Mouse (Mus musculus): ENCODE data around the gene Carnmt1. TPM values are rescaled to one million over a fixed set of nuclear protein-coding genes. Genes with fewer than 3 reads are reported as not detected.

Gene Carnmt1
- 8.2 and 10.7 TPM in 2 replicates for total RNA-seq (2014; rRNA removed)
- 9.8 and 11.5 TPM in 2 replicates for polyA plus RNA-seq (2015; fragmentation: Nextera tagmentation; extraction: Ambion mirVana)

GRCm38 (mm10) chr19:18670608-18671007 is at the start of gene Carnmt1:
Gene Carnmt1, plus strand, starts transcription at chr19:18670764.
- peaks cover 20% of the 10 kb centered on the region for H3K4me1 ChIP-seq (ENCODE audit: insufficient read depth, low read length)
- peak within 1 kb of the TSS; percentile 71 for H3K4me3 ChIP-seq (ENCODE audit: low read depth, low read length)
- peak; percentile 99 for DNase-seq (ENCODE audit: low spot score)
- H3K27ac ChIP-seq (ENCODE audit: low read depth, low read length) = peak within 1 kb of the TSS; percentile 72
- ATAC-seq (ENCODE audit: low FRiP score) = peak; percentile 99
- no peaks in the 10 kb centered on the region for H3K9me3 ChIP-seq (ENCODE audit: low read length)
- H3K27me3 ChIP-seq (ENCODE audit: insufficient read depth, low read length) = no peaks in the 10 kb centered on the region
- H3K9ac ChIP-seq (replicated peaks; ENCODE audit: low read length, poor library complexity, severe bottlenecking) = peak within 1 kb of the TSS; percentile 68
- under 1% methylated on average over 49 of the region's 58 CpGs for WGBS
- H3K36me3 ChIP-seq (ENCODE audit: insufficient read depth, low read length) = no peaks in the 10 kb centered on the region
- no peak for TF ChIP-seq CTCF (IDR thresholded peaks at IDR 0.05)
- peak within 1 kb of the TSS; percentile 73 for H3K4me2 ChIP-seq (ENCODE audit: low read depth, low read length, poor library complexity, severe bottlenecking)

- no peak overlapping the region for H3K4me2 ChIP-seq (ENCODE audit: low read depth, low read length, poor library complexity, severe bottlenecking)
- H3K27me3 ChIP-seq (ENCODE audit: insufficient read depth, low read length) = no peaks in the 10 kb centered on the region
- 91% methylated on average over 2 of the region's 2 CpGs for whole genome bisulfite sequencing
- H3K9ac ChIP-seq (replicated peaks; ENCODE audit: low read length, poor library complexity, severe bottlenecking) = no peak overlapping the region
- DNase-seq (ENCODE audit: low spot score) (no peak), ATAC-seq (ENCODE audit: low FRiP score) (no peak)
- H3K4me3 ChIP-seq (ENCODE audit: low read depth, low read length) = no peak overlapping the region
- no peaks in the 10 kb centered on the region for H3K4me1 ChIP-seq (ENCODE audit: insufficient read depth, low read length)
- H3K9me3 ChIP-seq (ENCODE audit: low read length) = no peaks in the 10 kb centered on the region
- no peak overlapping the region for H3K27ac ChIP-seq (ENCODE audit: low read depth, low read length)
- no peaks in the 10 kb centered on the region for H3K36me3 ChIP-seq (ENCODE audit: insufficient read depth, low read length)
- no peak for TF ChIP-seq CTCF (IDR thresholded peaks at IDR 0.05)
These were observed 46.7 kb upstream of the Carnmt1 start for GRCm38 (mm10) chr19:18623894-18624293.

- H3K4me3 ChIP-seq (ENCODE audit: low read depth, low read length) = no peak overlapping the region
- no peak overlapping the region for H3K27ac ChIP-seq (ENCODE audit: low read depth, low read length)
These were observed 41.0 kb upstream of the Carnmt1 start for GRCm38 (mm10) chr19:18629589-18629988.

GRCm38 (mm10) chr19:18630221-18631119 is 40.1 kb upstream of the Carnmt1 start:
- H3K4me1 ChIP-seq (ENCODE audit: insufficient read depth, low read length) = no peaks in the 10 kb centered on the region
- no peak for TF ChIP-seq CTCF (IDR thresholded peaks at IDR 0.05)
- no peaks in the 10 kb centered on the region; the same call in 1 of the 2 replicates for H3K27me3 ChIP-seq (ENCODE audit: insufficient read depth, low read length)
- ATAC-seq (ENCODE audit: low FRiP score) (no peak), DNase-seq (ENCODE audit: low spot score) (no peak)
- no peaks in the 10 kb centered on the region for H3K9me3 ChIP-seq (ENCODE audit: low read length)
- peak overlapping the region; percentile 75 for H3K4me3 ChIP-seq (ENCODE audit: low read depth, low read length)
- WGBS = 8% methylated on average over 17 of the region's 17 CpGs
- H3K9ac ChIP-seq (replicated peaks; ENCODE audit: low read length, poor library complexity, severe bottlenecking) = peak overlapping the region; percentile 54
- peak overlapping the region; percentile 97 for H3K4me2 ChIP-seq (ENCODE audit: low read depth, low read length, poor library complexity, severe bottlenecking)
- H3K27ac ChIP-seq (ENCODE audit: low read depth, low read length) = 0 out of 2 replicates have a peak overlapping the region, but pooled peaks have one; percentile 59
- no peaks in the 10 kb centered on the region for H3K36me3 ChIP-seq (ENCODE audit: insufficient read depth, low read length)

More at GRCm38 (mm10) chr19:18629589-18629988, 41.0 kb upstream of the Carnmt1 start:
- Histone ChIP-seq H3K4me1 (ENCODE audit: insufficient read depth, low read length) (no peaks in the 10 kb centered on the region), H3K9ac (replicated peaks; ENCODE audit: low read length, poor library complexity, severe bottlenecking) (no peak overlapping the region), H3K27me3 (ENCODE audit: insufficient read depth, low read length) (no peaks in the 10 kb centered on the region; the same call in 1 of the 2 replicates), H3K36me3 (ENCODE audit: insufficient read depth, low read length) (no peaks in the 10 kb centered on the region), H3K9me3 (ENCODE audit: low read length) (no peaks in the 10 kb centered on the region), H3K4me2 (ENCODE audit: low read depth, low read length, poor library complexity, severe bottlenecking) (no peak overlapping the region)
- DNase-seq (ENCODE audit: low spot score) = no peak
- TF ChIP-seq CTCF (IDR thresholded peaks at IDR 0.05) = no peak
- 62% methylated on average over 1 of the region's 1 CpGs for WGBS
- no peak for ATAC-seq (ENCODE audit: low FRiP score)

- Histone ChIP-seq H3K9me3 (ENCODE audit: low read length) (no peaks in the 10 kb centered on the region), H3K4me1 (ENCODE audit: insufficient read depth, low read length) (no peaks in the 10 kb centered on the region), H3K4me2 (ENCODE audit: low read depth, low read length, poor library complexity, severe bottlenecking) (peak overlapping the region; percentile 97), H3K27me3 (ENCODE audit: insufficient read depth, low read length) (no peaks in the 10 kb centered on the region; the same call in 1 of the 2 replicates), H3K27ac (ENCODE audit: low read depth, low read length) (peak overlapping the region; percentile 59; the same call in 1 of the 2 replicates), H3K9ac (replicated peaks; ENCODE audit: low read length, poor library complexity, severe bottlenecking) (peak overlapping the region; percentile 54), H3K36me3 (ENCODE audit: insufficient read depth, low read length) (no peaks in the 10 kb centered on the region), H3K4me3 (ENCODE audit: low read depth, low read length) (peak overlapping the region; percentile 75)
- DNase-seq (ENCODE audit: low spot score) (peak; percentile 29), ATAC-seq (ENCODE audit: low FRiP score) (peak; percentile 59)
- WGBS = under 1% methylated on average over 40 of the region's 40 CpGs
- TF ChIP-seq CTCF (IDR thresholded peaks at IDR 0.05) = no peak
These were observed 39.4 kb upstream of the Carnmt1 start for GRCm38 (mm10) chr19:18631161-18631643.

Measured in midbrain, postnatal 0 days (tissue).